Mouse (Mus musculus): ENCODE data around the gene Gm20721. TPM values are rescaled to one million over a fixed set of nuclear protein-coding genes. Genes with fewer than 3 reads are reported as not detected.
"Not testable (repeated sequence)": the region's sequence is repeated elsewhere in the genome, so short reads cannot be mapped to it uniquely, and the experiment has no call there.

Gm20721 gene
- polyA plus RNA-seq, 1 experiment: not detected

DNA sequence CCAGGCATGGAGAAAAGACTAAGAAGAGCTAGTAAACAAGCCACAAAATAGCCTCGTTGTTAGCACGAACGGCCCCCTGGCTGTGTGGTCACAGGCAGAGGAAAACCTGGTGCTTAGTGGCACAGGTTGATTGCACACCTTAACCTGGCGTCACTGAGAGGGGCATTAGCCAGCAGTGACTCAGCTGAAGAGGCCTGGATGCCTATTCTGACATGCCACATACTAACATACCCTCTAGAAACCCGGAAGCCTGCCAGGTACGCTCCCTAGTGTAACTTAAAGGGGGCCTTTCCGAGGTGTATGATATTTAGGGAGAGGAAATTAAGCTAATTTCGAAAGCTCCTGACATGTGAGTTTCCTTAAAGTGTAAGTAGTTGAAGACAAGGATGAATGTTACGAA, 29.9 kb downstream of the Gm20721 start:
- Histone ChIP-seq H3K4me1 (ENCODE audit: control insufficient read depth, insufficient read depth, low read length) (no peaks in the 10 kb centered on the region), H3K4me3 (replicated peaks; ENCODE audit: extremely low read depth, low read depth, low read length) (no peak overlapping the region)
- 79% methylated on average over 9 of the region's 9 CpGs for whole genome bisulfite sequencing
- no peak for TF ChIP-seq CTCF (IDR thresholded peaks at IDR 0.05; ENCODE audit: insufficient read depth, low read length)
- TF ChIP-seq POLR2A (IDR thresholded peaks at IDR 0.05; ENCODE audit: borderline replicate concordance, extremely low read depth, low read depth, low read length): no peak
- DNase-seq: no peak

DNA sequence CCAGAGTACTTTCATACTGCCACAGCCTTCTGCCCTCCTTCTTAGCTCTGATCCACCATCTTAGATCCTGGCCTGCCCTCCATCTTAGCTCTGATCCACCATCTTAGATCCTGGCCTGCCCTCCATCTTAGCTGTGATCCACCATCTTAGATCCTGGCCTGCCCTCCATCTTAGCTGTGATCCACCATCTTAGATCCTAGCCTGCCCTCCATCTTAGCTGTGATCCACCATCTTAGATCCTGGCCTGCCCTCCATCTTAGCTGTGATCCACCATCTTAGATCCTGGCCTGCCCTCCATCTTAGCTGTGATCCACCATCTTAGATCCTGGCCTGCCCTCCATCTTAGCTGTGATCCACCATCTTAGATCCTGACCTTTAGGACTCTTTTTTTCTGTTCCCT, 31.1 kb downstream of the Gm20721 start:
- not testable (repeated sequence) for H3K4me1 ChIP-seq (ENCODE audit: control insufficient read depth, insufficient read depth, low read length); H3K4me3 ChIP-seq (replicated peaks; ENCODE audit: extremely low read depth, low read depth, low read length); DNase-seq

DNA sequence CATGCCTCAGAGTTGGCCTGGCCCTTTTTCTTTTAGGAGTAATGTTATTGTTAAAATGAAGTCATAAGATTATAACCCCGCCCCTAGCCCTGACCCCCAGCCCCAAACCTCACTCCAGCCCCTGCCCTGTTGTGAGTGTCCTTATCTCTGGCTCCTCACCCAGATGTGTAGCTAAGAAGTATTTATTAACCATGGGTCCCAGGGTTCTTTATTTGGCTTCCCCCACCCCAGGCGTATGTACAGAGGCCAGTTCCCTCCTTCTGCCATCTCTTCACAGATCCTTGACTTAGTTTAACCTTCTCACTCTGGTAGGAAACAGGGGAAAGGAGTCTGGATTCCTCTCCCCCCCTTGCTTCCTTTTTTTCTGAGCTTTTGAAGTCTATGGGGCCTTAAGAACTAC, 33.9 kb downstream of the Gm20721 start:
- no peak overlapping the region for H3K4me3 ChIP-seq (replicated peaks; ENCODE audit: extremely low read depth, low read depth, low read length)
- no peak for DNase-seq
- no peak for TF ChIP-seq CTCF (IDR thresholded peaks at IDR 0.05; ENCODE audit: insufficient read depth, low read length)
- no peak for TF ChIP-seq POLR2A (IDR thresholded peaks at IDR 0.05; ENCODE audit: borderline replicate concordance, extremely low read depth, low read depth, low read length)
- 54% methylated on average over 2 of the region's 2 CpGs for WGBS
- no peaks in the 10 kb centered on the region for H3K4me1 ChIP-seq (ENCODE audit: control insufficient read depth, insufficient read depth, low read length)

DNA sequence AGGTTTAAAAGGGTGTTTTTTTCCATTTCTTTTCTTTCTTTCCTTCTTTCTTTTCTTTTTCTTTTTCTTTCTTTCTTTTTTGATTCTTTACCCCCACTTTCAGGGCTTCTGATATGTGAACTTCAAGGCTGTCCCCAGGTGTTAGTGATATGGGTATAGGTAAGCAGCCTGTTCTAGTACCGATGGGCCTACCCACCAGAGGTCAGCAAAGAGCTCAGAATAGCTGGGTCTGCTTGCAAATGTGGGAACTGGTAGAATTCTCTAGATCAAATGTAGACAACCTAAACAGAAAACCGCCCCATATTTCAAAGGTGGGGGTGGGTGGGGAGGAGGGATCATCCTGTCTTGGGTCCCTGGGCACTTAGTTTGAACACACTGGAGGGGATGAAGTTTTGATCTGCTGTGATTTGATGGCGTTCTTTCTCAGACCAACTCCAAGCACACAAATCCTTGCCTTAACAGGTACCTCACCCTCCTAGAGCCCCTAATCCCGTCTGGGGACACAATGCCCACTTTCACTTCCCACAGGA, 34.3 kb downstream of the Gm20721 start:
- TF ChIP-seq POLR2A (IDR thresholded peaks at IDR 0.05; ENCODE audit: borderline replicate concordance, extremely low read depth, low read depth, low read length) (no peak), CTCF (IDR thresholded peaks at IDR 0.05; ENCODE audit: insufficient read depth, low read length) (peak; percentile 73)
- peak; percentile 75 for DNase-seq
- no peaks in the 10 kb centered on the region for H3K4me1 ChIP-seq (ENCODE audit: control insufficient read depth, insufficient read depth, low read length)
- WGBS: 19% methylated on average over 4 of the region's 4 CpGs
- no peak overlapping the region for H3K4me3 ChIP-seq (replicated peaks; ENCODE audit: extremely low read depth, low read depth, low read length)

DNA sequence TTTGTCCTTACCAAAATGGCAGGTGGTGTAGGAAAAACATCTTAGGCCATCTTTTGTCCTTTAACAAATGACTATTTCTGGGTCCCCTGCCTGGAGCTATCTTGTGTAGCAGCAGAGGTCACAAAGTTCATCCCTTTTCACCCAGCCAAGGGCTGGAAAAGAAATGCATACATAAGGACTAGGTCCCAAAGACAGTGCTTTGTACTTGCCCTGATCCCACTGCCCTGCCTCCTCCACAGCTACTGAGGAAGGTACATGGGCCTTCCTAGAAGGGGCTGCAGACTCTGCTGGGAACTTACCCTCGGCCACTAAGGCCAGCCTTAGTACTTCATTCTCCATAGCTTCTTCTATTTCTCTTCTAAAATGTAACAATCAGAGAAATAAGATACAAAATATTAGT, 34.9 kb downstream of the Gm20721 start:
- no peak for DNase-seq
- no peak for TF ChIP-seq CTCF (IDR thresholded peaks at IDR 0.05; ENCODE audit: insufficient read depth, low read length)
- Histone ChIP-seq H3K4me3 (replicated peaks; ENCODE audit: extremely low read depth, low read depth, low read length) (no peak overlapping the region), H3K4me1 (ENCODE audit: control insufficient read depth, insufficient read depth, low read length) (no peaks in the 10 kb centered on the region)
- 82% methylated on average over 1 of the region's 1 CpGs for WGBS

DNA sequence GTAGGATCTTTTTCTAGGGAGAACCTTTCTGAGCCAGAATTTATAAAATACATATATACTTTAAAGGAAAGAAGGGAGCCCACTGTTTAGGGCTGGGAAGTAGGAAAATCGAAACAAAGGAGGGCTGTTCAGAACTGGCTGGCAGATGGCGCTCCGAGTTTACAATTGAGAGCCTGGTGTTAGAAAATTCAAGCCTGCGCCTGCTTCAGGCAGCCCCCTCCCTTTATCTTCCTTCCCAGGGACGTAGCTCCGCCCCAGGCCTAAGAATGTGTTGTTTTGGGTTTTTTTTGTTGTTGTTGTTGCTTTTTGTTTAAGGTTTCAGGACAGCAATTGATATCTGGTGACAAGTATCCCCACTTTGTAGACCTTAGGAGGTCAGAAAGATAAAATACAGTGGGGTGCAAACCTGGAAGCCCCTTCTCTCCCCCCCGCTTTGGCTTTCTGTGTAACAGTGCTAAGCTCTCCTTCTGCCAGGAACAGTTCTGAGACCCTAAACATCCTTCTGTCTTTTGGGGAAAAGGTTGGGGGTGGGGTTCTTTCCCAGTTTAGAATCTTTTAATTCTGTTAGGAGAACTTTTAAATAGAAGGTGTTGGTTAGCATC, 35.5 kb downstream of the Gm20721 start:
- H3K4me3 ChIP-seq (replicated peaks; ENCODE audit: extremely low read depth, low read depth, low read length): no peak overlapping the region
- DNase-seq: peak; percentile 52
- 15% methylated on average over 7 of the region's 7 CpGs for WGBS
- no peaks in the 10 kb centered on the region for H3K4me1 ChIP-seq (ENCODE audit: control insufficient read depth, insufficient read depth, low read length)
- TF ChIP-seq POLR2A (IDR thresholded peaks at IDR 0.05; ENCODE audit: borderline replicate concordance, extremely low read depth, low read depth, low read length) (no peak), CTCF (IDR thresholded peaks at IDR 0.05; ENCODE audit: insufficient read depth, low read length) (peak; percentile 68)

DNA sequence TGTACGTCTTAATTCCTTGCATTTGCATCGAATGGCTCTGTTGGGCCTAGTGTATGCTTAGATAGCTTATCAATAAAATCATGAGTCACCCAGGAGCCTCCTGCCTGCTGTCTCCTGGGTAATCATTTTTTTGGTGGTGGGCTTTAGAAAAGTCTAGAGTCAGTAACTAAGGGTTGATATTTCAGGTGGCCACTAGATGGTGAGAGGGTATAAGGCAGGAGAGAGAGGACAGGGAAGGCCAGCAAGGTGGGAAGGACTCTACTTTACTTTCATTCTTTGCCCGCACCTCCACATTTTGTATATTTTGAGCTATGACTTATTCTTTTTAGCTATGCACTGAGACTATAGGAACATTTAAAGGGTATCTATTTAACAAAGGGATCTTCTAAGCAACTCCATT, 38.6 kb downstream of the Gm20721 start:
- TF ChIP-seq POLR2A (IDR thresholded peaks at IDR 0.05; ENCODE audit: borderline replicate concordance, extremely low read depth, low read depth, low read length): no peak
- H3K4me3 ChIP-seq (replicated peaks; ENCODE audit: extremely low read depth, low read depth, low read length): no peak overlapping the region
- no peak for DNase-seq
- WGBS: 57% methylated on average over 3 of the region's 3 CpGs
- H3K4me1 ChIP-seq (ENCODE audit: control insufficient read depth, insufficient read depth, low read length): no peaks in the 10 kb centered on the region

DNA sequence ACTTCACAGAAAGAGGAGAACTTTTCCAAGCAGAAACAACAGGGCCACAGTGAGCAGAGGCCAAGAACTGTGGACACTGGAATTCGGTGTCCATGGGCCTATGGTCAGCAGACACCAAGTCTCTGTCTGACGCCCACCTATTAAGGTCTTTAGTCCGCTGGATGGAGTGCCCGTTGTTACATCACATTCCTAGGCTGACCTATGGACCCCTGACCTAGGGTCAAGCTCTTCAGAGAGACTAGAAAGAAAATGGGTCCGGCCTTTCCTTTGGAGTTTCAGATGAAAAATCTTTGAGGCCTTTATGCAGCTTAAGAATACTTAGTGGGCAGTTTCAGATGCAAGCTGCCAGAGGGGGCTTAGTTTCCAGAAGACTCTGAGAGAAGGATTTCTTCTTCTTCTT, 40.9 kb downstream of the Gm20721 start:
- no peak for DNase-seq
- 28% methylated on average over 5 of the region's 5 CpGs for WGBS
- no peak overlapping the region for H3K4me3 ChIP-seq (replicated peaks; ENCODE audit: extremely low read depth, low read depth, low read length)
- TF ChIP-seq POLR2A (IDR thresholded peaks at IDR 0.05; ENCODE audit: borderline replicate concordance, extremely low read depth, low read depth, low read length): no peak
- no peak for TF ChIP-seq CTCF (IDR thresholded peaks at IDR 0.05; ENCODE audit: insufficient read depth, low read length)
- H3K4me1 ChIP-seq (ENCODE audit: control insufficient read depth, insufficient read depth, low read length): no peaks in the 10 kb centered on the region

DNA sequence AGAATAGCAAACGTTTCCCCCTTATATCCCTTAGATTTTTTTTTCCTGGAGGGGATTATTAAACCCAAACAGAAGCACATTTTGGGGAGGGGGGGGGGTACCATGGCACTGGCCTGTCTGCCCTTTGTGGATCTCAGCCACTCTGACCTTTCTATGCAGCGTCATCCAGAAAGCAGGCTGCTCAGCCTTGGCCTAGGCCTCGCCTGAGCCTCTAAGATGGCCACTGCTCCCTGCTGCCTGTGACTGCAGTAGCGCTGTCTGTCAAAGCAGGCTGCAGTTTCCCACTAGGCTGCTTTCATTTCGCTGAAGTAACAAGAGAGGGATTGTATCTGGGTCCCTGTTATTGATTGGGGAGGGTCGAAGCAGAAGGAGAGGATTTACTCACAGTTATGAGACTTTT, 44.0 kb downstream of the Gm20721 start:
- Histone ChIP-seq H3K4me1 (ENCODE audit: control insufficient read depth, insufficient read depth, low read length) (no peaks in the 10 kb centered on the region), H3K4me3 (replicated peaks; ENCODE audit: extremely low read depth, low read depth, low read length) (no peak overlapping the region)
- TF ChIP-seq CTCF (IDR thresholded peaks at IDR 0.05; ENCODE audit: insufficient read depth, low read length) (no peak), POLR2A (IDR thresholded peaks at IDR 0.05; ENCODE audit: borderline replicate concordance, extremely low read depth, low read depth, low read length) (no peak)
- 77% methylated on average over 6 of the region's 6 CpGs for WGBS
- no peak for DNase-seq

DNA sequence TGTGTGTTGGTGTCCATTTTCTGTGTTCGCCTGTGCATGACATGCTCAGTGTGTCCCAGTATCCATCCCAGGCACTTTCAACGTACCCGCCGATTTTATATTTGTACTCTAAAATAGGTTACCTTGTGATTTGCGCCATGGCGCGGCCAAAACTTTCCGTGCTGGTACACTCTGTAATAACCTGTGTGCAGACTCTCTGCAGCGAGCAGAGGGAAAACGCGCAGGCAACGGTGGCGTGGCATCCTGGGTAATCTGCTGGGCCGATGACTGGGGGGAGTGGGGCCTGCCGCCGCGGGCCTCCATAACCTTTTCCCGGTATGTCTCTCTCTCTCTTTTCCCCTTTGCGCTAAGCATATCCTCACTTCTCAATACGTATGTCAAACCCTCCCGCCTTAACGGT, 45.8 kb downstream of the Gm20721 start:
- TF ChIP-seq CTCF (IDR thresholded peaks at IDR 0.05; ENCODE audit: insufficient read depth, low read length): no peak
- TF ChIP-seq POLR2A (IDR thresholded peaks at IDR 0.05; ENCODE audit: borderline replicate concordance, extremely low read depth, low read depth, low read length): no peak
- H3K4me1 ChIP-seq (ENCODE audit: control insufficient read depth, insufficient read depth, low read length): no peaks in the 10 kb centered on the region
- 55% methylated on average over 22 of the region's 22 CpGs for WGBS

More for the DNA sequence above, 45.8 kb downstream of the Gm20721 start:
- H3K4me3 ChIP-seq (replicated peaks; ENCODE audit: extremely low read depth, low read depth, low read length): no peak overlapping the region
- DNase-seq: no peak
